Mouse (Mus musculus): ENCODE measurements around the gene Hist1h4n.
"Not testable (repeated sequence)": the region's sequence is repeated elsewhere in the genome, so short reads cannot be mapped to it uniquely, and the experiment has no call there.

GRCm38 (mm10) chr13:21803058-21803457 is 28.9 kb downstream of the Hist1h4n start:
- TF ChIP-seq CTCF (IDR thresholded peaks at IDR 0.05; ENCODE audit: borderline replicate concordance, insufficient read depth, low read depth, low read length); POLR2A (IDR thresholded peaks at IDR 0.05; ENCODE audit: borderline replicate concordance, insufficient read depth, low read length): not testable (repeated sequence)
